Mouse (Mus musculus): ENCODE data around the gene Pvalb.
A peak's percentile ranks its signal among the peaks of the same experiment; 100 is the strongest.

Pvalb gene

GRCm38 (mm10) chr15:78206312-78206711 is at the start of gene Pvalb:
Gene Pvalb (minus strand): TSS chr15:78206400.
- DNase-seq (ENCODE audit: low read depth, low spot score): no peak

GRCm38 (mm10) chr15:78254751-78255150 is 48.6 kb upstream of the Pvalb start:
- peak; percentile 91 for DNase-seq (ENCODE audit: low read depth, low spot score)

GRCm38 (mm10) chr15:78248410-78248809 is 42.2 kb upstream of the Pvalb start:
- no peak for DNase-seq (ENCODE audit: low read depth, low spot score)

GRCm38 (mm10) chr15:78247659-78248058 is 41.5 kb upstream of the Pvalb start:
- DNase-seq (ENCODE audit: low read depth, low spot score): no peak

GRCm38 (mm10) chr15:78246143-78247116 is 40.2 kb upstream of the Pvalb start:
- DNase-seq (ENCODE audit: low read depth, low spot score): no peak

GRCm38 (mm10) chr15:78244695-78245492 is 38.7 kb upstream of the Pvalb start, which contains the start of gene Ncf4:
Gene Ncf4 (plus strand): TSS chr15:78244801.
- no peak for DNase-seq (ENCODE audit: low read depth, low spot score)

GRCm38 (mm10) chr15:78243774-78244173 is 37.6 kb upstream of the Pvalb start:
- DNase-seq (ENCODE audit: low read depth, low spot score): no peak

GRCm38 (mm10) chr15:78243061-78243460 is 36.9 kb upstream of the Pvalb start:
- no peak for DNase-seq (ENCODE audit: low read depth, low spot score)

GRCm38 (mm10) chr15:78241335-78241734 is 35.1 kb upstream of the Pvalb start:
- DNase-seq (ENCODE audit: low read depth, low spot score): no peak

- DNase-seq (ENCODE audit: low read depth, low spot score): no peak
Measured at GRCm38 (mm10) chr15:78239956-78240617, 33.9 kb upstream of the Pvalb start.

- peak; percentile 80 for DNase-seq (ENCODE audit: low read depth, low spot score)
Measured at GRCm38 (mm10) chr15:78239453-78239852, 33.3 kb upstream of the Pvalb start.

- no peak for DNase-seq (ENCODE audit: low read depth, low spot score)
Measured at GRCm38 (mm10) chr15:78234823-78235509, 28.8 kb upstream of the Pvalb start.

GRCm38 (mm10) chr15:78231346-78232331 is 25.4 kb upstream of the Pvalb start:
- DNase-seq (ENCODE audit: low read depth, low spot score): no peak

GRCm38 (mm10) chr15:78227816-78228215 is 21.6 kb upstream of the Pvalb start:
- DNase-seq (ENCODE audit: low read depth, low spot score): no peak

- no peak for DNase-seq (ENCODE audit: low read depth, low spot score)
Measured at GRCm38 (mm10) chr15:78215269-78215668, 9.1 kb upstream of the Pvalb start.

- no peak for DNase-seq (ENCODE audit: low read depth, low spot score)
Measured at GRCm38 (mm10) chr15:78211367-78211766, 5.2 kb upstream of the Pvalb start.

GRCm38 (mm10) chr15:78210203-78210602 is 4.0 kb upstream of the Pvalb start:
- no peak for DNase-seq (ENCODE audit: low read depth, low spot score)

- no peak for DNase-seq (ENCODE audit: low read depth, low spot score)
Measured at GRCm38 (mm10) chr15:78205192-78205591, 1.0 kb downstream of the Pvalb start.

GRCm38 (mm10) chr15:78204053-78204847 is 1.9 kb downstream of the Pvalb start:
- DNase-seq (ENCODE audit: low read depth, low spot score): peak; percentile 15
